Mouse (Mus musculus): ENCODE results near the gene Gzmb.
A peak's percentile ranks its signal among the peaks of the same experiment; 100 is the strongest.
"Not testable (repeated sequence)": the region's sequence is repeated elsewhere in the genome, so short reads cannot be mapped to it uniquely, and the experiment has no call there.

Gzmb gene

DNA sequence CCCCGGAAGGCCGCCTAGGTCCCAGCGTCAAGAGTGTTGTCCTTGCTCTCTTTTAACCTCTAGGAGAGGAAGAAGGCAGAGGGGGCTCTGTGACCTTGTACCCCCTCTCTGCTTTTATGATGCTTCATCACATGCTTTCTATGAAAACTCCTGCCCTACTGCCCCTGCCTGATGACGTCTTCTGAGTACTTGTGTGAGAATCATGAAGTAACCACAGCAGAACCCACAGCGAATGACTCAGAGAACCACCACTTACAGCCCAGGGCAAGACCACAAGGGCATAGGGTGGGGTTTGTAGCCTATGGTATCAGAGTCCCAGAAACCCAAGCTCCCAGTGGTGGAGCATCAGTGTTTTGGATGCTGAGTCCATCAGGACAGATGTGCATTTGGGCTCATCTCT, at the start of gene Gzmb:
Gzmb (minus strand) TSS at position 108 of the 400 bp plus-strand sequence.
- DNase-seq = no peak

DNA sequence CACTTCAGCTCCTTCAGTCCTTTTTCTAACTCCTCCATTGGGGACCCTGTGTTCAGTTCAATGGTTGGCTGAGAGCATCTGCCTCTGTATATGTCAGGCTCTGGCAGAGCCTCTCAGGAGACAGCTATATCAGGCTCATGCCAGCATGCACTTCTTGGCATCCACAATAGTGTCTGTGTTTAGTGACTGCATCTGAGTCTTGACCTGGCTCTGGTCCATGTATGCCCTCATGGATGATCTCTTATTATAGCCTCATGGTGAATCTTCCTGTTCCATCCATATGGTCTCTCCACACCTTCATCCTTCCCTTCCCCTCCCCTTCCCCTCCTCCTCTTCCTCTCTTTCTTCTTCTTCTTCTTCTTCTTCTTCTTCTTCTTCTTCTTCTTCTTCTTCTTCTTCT, 49.7 kb upstream of the Gzmb start:
- not testable (repeated sequence) for DNase-seq

DNA sequence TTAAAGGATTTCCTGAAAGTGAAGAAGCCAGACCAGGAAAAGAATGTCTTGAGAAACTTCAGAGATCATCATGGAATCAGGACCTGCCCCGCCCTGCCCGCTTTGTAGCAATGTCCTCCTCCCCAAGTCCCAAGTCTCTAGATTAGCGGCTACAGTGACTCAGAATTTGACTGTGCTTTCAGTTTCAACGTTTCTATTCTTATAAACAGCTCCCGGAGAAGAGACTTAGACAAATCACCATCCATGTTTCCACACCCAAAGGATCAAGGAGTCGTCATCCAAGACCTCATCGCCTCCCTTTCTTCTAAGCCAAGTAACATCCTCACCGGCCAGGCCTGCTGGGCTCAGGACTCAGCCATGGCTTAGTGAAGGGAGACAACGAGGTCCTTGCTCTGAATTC, 48.2 kb upstream of the Gzmb start:
- no peak for DNase-seq

DNA sequence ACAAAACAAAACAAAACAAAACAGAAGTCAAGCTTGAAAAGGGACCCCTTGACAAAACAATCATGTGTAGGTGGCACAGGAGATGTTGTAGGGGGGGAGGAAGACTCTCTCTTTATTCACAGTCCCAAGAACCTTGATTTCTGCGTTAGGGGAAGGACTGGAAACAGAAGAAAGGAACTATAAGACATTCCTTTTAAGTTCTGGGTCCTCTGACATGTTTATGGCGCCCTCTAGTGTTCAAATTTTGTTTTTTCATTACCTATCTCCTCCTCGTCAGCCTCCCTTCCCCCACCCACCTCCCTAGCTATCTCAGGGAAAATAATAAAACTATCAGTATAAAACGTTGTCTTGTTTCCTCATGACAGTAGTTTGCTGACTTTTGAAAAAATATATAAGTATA, 42.1 kb upstream of the Gzmb start:
- peak; percentile 73 for DNase-seq

DNA sequence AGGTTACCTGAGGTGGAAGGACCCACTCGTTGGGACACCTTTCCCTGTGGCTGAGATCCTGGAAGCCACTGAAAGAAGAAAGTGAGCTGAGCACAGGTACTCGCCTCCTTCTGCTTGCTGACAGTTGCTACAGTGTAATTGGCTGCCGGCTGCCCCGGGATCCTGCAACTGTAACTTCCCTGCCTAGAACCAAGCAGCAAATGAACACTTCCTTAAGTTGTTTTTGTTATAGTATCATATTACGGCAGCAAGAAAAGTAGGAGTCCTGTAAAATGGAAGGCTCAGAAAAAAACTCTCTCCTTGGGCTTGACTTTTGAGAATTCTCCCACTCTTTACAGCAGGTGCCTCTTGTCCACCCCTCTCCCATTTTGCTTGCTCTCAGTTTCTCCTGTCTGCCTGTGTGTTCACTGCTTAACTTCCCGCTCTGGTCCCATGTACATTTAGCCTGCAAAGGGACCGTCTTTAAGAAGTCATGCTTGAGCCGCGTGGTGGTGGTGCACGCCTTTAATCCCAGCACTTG, 41.5 kb upstream of the Gzmb start:
- no peak for DNase-seq

DNA sequence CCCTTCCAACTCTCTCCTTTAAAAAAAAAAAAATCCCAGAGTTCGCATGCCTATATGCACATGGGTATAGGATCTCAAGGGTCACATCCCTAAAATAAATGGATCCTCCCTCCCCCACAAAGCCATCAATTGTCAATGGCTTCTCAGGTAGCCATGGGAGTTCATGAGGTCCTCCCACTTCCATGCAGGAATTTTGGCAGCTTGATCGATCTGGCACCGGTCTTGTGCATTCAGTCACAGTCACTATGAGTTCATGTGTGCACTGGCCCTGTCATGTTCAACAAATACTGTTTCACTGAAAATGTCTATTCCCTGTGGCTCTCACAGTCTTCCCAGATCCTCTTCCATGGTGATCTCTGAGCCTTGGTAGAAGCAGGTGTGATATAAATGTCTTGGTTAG, 40.0 kb upstream of the Gzmb start:
- DNase-seq = no peak

DNA sequence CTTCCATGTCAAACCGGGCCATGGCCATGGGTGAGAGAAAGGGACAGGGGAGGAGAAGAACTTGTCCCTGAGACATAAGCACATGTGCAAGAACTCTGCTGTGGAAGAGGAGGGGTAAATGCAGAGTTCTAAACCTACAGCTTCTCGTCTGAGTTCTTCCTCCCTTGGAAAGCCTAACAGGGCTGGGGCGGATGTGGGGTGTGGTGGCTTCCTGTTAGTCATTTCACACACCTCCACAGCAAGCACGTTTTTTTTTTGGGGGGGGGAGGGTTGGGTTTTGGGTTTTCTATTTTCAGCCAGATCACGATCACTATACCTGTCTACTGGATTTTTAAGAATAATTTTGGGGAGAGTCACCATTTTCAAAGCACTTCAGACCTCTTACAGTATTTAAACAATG, 34.7 kb upstream of the Gzmb start:
- DNase-seq = no peak

DNA sequence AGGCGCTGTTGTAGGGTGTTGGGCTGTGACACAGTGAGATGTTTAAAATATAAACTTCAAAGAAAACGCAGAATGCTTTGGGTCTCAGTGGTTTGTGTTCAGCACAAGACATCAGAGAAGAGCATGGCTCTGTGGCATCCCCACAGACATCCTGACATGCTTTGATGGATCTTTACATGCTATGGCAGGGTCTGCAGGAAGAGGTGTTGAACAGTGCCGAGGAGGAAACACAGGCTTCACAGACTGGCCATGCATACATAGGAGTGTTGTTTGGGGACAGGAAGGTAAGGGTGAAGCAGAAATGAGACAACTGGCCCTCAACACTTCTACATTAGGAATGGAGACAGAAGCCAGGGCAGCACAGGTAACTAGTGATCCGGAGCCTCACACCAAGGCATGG, 34.0 kb upstream of the Gzmb start:
- no peak for DNase-seq

DNA sequence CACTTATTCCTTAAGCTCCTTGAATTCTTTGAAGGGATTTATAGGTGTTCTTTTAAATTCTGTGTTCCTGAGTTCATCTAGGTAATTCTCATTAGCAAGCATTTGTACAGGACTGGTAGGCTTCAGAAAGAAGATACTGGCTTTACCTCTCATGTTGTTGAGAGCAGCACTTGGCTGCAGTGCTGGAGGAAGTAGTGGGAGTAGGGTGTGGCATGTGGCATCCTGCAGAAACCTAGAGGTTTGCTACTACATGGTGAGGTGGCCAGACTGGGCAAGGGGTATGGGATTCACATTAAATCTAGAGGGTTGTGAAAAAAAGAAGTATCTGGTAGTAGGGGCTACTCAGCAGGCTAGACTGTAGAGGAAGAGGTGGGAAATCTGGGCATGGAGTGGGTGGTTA, 31.1 kb upstream of the Gzmb start:
- no peak for DNase-seq

DNA sequence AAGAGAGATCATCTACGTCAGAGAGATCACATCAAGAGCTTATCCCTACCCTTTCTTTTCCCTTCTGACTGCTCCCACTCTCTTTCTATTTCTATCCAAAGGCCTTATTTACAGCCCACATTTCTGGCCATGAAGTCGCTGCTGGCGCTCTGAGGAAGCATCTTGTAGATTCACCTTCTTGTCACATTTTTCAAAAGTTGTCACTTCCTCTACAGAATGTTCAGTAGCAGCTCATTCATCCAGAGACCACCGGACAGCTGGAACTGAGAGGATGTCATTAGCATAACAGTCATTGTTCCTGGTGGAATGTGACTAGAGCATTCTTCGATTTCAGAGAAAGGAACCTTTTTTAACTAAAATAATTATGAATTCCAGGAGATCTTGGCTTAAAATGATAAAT, 26.6 kb upstream of the Gzmb start:
- no peak for DNase-seq

DNA sequence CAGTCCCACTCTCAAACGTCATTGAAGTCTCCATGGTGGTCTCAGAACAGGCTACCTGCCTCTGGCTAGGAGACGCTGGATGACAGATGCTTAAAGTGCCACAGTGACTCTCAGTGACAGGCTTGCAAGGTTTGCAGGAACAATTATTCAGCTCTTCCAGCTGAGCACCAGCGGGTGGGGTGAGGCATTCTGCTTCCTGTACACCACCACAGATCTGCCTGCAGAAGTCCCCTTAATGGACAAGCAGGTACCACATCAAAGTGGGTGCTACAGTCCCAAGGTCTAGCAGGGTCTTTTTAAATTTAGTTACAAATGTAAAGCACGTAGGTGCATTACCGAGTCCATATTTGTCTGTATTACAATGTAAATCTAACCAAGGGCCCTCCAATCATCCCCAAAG, 25.7 kb upstream of the Gzmb start:
- no peak for DNase-seq

DNA sequence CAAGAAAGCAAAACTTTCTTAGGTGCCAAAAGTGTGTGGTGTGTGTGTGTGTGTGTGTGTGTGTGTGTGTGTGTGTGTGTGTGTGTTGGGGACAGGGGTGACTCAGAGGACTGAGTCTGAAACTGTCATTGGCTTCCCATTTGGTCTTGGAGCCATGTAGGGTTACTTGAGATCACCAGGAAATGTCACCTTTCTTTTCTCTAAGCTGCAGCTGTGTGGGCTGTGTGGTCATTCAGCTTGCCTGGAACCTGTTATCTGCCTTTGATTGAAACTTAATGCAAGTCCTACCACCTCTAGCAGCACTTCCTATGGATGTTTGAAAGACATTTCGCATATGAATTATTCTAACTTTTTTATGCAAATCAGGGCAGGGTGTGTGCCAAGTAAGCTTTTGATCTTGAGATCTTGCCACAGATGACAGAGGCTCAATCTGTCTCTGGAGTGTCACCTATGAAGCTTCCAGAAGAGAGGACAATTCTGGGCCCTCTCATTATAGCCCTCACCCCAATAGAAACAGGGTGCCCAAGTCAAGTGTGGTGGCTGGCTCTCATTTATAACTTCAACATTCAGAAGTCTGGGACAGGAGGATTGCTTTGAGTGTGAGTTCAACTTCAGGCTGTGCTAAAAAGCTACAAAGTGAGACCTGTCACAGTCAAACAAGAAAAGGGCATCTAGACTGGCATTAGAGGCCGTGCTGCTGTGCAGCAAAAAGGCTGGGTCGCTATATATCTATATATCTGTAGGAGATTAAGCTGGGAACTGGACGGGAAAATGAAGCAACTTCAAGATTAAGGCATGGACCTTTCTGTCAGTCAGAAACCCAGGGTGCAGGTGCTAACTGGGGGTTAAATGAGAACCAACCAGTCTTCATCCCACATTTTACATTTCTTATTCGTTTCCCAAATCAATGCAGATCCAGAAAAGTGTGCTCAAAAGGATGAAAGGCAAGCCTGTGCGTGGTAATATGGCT, 22.6 kb upstream of the Gzmb start:
- no peak for DNase-seq

DNA sequence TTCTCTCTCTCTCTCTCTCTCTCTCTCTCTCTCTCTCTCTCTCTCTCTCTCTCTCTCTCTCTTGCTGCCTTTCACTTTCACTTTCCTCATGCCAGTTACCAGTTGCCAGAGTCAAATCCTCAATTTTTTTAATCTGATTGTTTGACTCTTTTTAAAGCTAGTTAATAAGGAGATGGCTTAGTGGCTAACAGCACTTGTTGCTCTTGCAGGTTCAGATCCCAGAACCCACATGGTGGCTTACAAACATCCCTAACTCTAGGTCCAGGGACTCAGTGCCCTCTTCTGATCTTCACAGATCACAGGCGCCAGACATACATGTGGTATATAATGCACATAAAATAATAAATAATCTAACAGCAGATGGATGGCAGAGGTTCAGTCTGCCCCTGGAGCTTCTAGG, 21.8 kb upstream of the Gzmb start:
- no peak for DNase-seq

DNA sequence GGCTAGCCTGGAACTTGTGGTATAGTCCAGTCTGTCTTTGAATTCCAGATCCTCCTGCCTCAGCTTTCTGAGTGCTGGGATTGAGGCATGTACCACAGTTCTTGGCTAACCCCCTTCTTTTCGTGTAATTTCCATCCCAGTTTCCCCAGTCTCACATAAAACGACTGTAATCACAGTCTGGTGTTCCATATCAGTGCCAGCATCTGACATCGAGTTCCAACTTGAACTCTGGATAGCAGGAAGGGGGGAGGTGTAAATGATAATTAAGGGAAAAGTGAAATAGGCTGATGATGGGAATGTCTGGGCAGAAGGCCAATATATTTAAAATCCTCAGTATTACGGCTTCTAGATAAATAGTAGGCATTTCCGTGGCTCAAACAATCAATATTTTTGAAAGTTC, 19.0 kb upstream of the Gzmb start:
- DNase-seq = no peak

DNA sequence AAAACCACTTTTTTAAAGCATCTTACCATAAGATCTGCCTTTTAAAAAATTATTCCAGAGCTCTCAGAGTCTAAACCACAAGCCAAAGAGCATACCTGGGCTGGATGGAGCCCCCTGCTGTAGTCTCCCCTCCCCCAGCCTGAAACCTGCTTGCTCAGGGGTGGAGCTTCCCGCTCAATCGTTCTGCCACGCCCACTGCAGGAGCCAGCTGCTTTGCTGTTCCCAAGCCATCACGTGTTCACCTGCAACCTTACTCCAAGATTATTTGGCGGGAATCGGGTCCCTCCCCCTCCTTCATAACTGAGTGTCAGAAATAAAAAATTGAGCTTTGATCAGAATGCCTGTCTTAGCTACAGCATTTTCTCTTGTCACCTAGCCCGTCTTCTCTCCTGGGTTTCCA, 16.6 kb upstream of the Gzmb start:
- not testable (repeated sequence) for DNase-seq

DNA sequence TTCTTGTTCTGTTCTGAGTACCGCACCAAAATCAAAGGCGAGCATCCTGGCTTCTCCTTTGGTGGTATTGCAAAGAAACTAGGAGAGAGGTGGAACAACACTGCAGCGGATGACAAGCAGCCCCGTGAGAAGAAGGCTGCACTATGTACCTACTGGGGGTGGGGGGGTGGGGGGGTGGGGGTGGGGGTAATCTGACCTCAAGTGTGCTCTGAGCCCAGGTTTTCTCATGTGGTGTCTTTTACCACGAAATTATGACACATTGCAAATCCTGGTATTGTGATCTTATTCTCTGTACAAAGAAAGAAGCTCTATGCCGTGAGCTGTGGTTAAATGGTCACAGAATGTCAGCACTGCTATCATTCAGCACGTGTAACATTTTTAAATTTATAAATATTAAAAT, 14.0 kb upstream of the Gzmb start:
- not testable (repeated sequence) for DNase-seq

DNA sequence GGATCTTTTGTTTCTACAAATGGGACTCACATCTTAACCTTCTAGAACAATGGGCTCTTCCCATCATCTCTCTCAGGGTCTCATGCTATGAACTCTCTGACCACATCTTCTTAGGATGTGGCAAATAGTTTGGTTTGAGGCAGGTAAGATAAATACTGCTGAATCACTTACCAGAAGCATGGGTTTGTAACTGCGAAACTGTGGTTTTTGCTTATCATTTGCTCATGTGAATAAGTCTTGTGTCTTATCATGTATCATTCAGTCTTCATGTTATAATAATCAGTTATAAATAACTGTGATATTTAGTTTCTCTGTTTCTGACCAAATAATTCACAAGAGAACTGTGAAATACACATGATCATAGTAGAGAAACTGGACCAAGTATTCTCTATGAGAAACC, 4.0 kb upstream of the Gzmb start:
- no peak for DNase-seq

DNA sequence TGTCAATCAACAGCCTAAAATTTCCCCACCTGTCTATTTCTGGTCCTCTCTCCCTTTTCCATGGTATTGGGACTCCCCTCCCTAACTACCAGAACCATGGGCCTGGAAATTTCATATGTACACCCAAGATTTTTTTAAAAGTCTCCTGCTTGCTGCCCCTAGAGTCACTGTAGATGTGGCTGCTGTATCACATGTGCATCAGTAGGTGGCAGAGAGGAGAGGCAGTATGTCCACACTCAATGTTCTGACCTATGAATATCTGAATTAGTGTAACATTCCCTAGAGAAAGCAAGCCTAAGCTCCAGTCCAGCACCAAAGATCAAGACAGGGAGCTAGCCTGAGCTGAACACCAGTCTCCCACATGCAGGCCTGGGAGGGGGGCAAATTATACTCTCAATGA, 21.7 kb downstream of the Gzmb start:
- DNase-seq = no peak

DNA sequence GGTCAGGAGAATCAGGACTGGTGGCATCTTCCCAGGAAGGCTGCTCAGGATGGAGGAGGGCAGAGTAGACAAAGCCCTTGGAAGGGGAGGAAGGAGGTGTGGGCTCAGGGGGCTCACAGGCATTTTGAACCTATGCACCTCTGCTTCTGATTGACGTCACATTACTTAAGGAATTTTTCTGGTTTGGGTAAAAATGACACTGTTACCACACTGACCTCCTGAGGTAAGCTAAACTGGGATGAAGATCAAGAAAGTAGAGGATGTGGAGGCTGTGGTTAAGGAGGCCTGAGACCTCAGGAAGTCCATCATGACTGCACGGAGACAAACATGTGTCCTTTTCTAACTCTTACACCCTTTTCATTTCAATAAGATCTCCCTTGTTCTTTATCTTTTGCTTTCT, 27.5 kb downstream of the Gzmb start, which contains the start of gene Gzmc:
Gzmc (minus strand) TSS at position 101 of the 400 bp plus-strand sequence.
- no peak for DNase-seq

DNA sequence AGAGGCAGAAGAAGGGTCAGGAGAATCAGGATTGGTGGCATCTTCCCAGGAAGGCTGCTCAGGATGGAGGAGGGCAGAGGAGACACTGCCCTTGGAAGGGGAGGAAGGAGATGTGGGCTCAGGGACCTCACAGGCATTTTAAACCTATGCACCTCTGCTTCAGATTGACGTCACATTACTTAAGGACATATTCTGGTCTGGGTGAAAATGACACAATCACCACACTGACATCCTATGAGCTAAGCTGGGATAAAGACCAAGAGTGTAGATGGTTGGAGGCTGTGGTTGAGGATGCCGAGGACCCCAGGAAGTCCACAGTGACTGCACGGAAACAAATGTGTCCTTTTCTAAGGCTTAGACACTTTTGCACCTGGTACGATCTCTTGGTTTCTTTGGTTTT, 50.7 kb downstream of the Gzmb start, which contains the start of gene Gzmf:
Gzmf (minus strand) TSS at position 101 of the 400 bp plus-strand sequence.
- DNase-seq = no peak

All from retina, postnatal 1 day (tissue).